Mouse (Mus musculus): Measurements from ENCODE around the gene Naaladl2.

GRCm38 (mm10) chr3:24630032-24630431 is 514.0 kb downstream of the Naaladl2 start:
- TF ChIP-seq POLR2A (IDR thresholded peaks at IDR 0.05; ENCODE audit: low read depth, low read length) (no peak), JUND (conservative IDR thresholded peaks at IDR 0.05; ENCODE audit: low read depth, low read length) (no peak), ZNF384 (IDR thresholded peaks at IDR 0.05; ENCODE audit: low read depth, low read length) (no peak), MAFK (IDR thresholded peaks at IDR 0.05; ENCODE audit: insufficient replicate concordance, low read length) (no peak), MYC (IDR thresholded peaks at IDR 0.05; ENCODE audit: low read depth, low read length) (no peak), EP300 (IDR thresholded peaks at IDR 0.05; ENCODE audit: low read length) (no peak), CHD1 (IDR thresholded peaks at IDR 0.05; ENCODE audit: low read depth, low read length) (no peak), ZMIZ1 (IDR thresholded peaks at IDR 0.05; ENCODE audit: low read depth, low read length) (no peak), CTCF (conservative IDR thresholded peaks at IDR 0.05 in 1 of 2, IDR thresholded peaks at IDR 0.05 in 1 of 2; ENCODE audit: low read depth in 2 of 2, low read length in 2 of 2) (no peak), MAX (IDR thresholded peaks at IDR 0.05; ENCODE audit: low read length) (no peak), CHD2 (IDR thresholded peaks at IDR 0.05; ENCODE audit: low read length) (no peak), ZC3H11A (IDR thresholded peaks at IDR 0.05; ENCODE audit: low read depth, low read length) (no peak), ELF1 (IDR thresholded peaks at IDR 0.05; ENCODE audit: low read depth, low read length) (no peak), RAD21 (IDR thresholded peaks at IDR 0.05; ENCODE audit: low read depth, low read length) (no peak)

All from CH12.LX (cell line).